Mouse (Mus musculus): ENCODE results near the gene Rbm15b. TPM values are rescaled to one million over a fixed set of nuclear protein-coding genes. Genes with fewer than 3 reads are reported as not detected.

The Rbm15b gene
- polyA plus RNA-seq, 1 experiment, result 8.9 TPM

- WGBS, result 87% methylated on average over 8 of the region's 8 CpGs
- Histone ChIP-seq H3K36me3 (ENCODE audit: control insufficient read depth, insufficient read depth, low read length) (no peaks in the 10 kb centered on the region), H3K27ac (ENCODE audit: insufficient read depth, low read length) (no peak overlapping the region), H3K4me3 (ENCODE audit: extremely low read depth, insufficient read depth, insufficient read length) (no peak overlapping the region), H3K27me3 (ENCODE audit: control insufficient read depth, insufficient read depth, low read length) (no peaks in the 10 kb centered on the region), H3K4me1 (ENCODE audit: control insufficient read depth, insufficient read depth, insufficient read length) (no peaks in the 10 kb centered on the region)
- no peak for DNase-seq (ENCODE audit: low read depth in 1 of 2, low spot score in 2 of 2)
- TF ChIP-seq POLR2A (IDR thresholded peaks at IDR 0.05; ENCODE audit: low read depth, low read length) (no peak), CTCF (IDR thresholded peaks at IDR 0.05; ENCODE audit: extremely low read depth, insufficient read depth, insufficient read length, insufficient replicate concordance) (no peak)
Measured at GRCm38 (mm10) chr9:106906597-106906996, 19.4 kb upstream of the Rbm15b start.

GRCm38 (mm10) chr9:106903791-106904134 is 16.5 kb upstream of the Rbm15b start:
- 0% methylated on average over 1 of the region's 1 CpGs for WGBS
- H3K4me1 ChIP-seq (ENCODE audit: control insufficient read depth, insufficient read depth, insufficient read length), result no peaks in the 10 kb centered on the region
- no peak overlapping the region for H3K27ac ChIP-seq (ENCODE audit: insufficient read depth, low read length)
- H3K36me3 ChIP-seq (ENCODE audit: control insufficient read depth, insufficient read depth, low read length), result no peaks in the 10 kb centered on the region
- peak; percentile 31 to 34 for DNase-seq (ENCODE audit: low read depth in 1 of 2, low spot score in 2 of 2)
- no peaks in the 10 kb centered on the region for H3K27me3 ChIP-seq (ENCODE audit: control insufficient read depth, insufficient read depth, low read length)
- TF ChIP-seq POLR2A (IDR thresholded peaks at IDR 0.05; ENCODE audit: low read depth, low read length), result no peak
- TF ChIP-seq CTCF (IDR thresholded peaks at IDR 0.05; ENCODE audit: extremely low read depth, insufficient read depth, insufficient read length, insufficient replicate concordance), result no peak
- no peak overlapping the region for H3K4me3 ChIP-seq (ENCODE audit: extremely low read depth, insufficient read depth, insufficient read length)

GRCm38 (mm10) chr9:106903099-106903790 is 16.0 kb upstream of the Rbm15b start:
- H3K27ac ChIP-seq (ENCODE audit: insufficient read depth, low read length), result no peak overlapping the region
- DNase-seq (ENCODE audit: low read depth in 1 of 2, low spot score in 2 of 2), result no peak
- no peaks in the 10 kb centered on the region for H3K36me3 ChIP-seq (ENCODE audit: control insufficient read depth, insufficient read depth, low read length)
- H3K27me3 ChIP-seq (ENCODE audit: control insufficient read depth, insufficient read depth, low read length), result no peaks in the 10 kb centered on the region
- WGBS, result 72% methylated on average over 4 of the region's 4 CpGs
- H3K4me1 ChIP-seq (ENCODE audit: control insufficient read depth, insufficient read depth, insufficient read length), result no peaks in the 10 kb centered on the region
- TF ChIP-seq CTCF (IDR thresholded peaks at IDR 0.05; ENCODE audit: extremely low read depth, insufficient read depth, insufficient read length, insufficient replicate concordance), result no peak
- TF ChIP-seq POLR2A (IDR thresholded peaks at IDR 0.05; ENCODE audit: low read depth, low read length), result no peak
- no peak overlapping the region for H3K4me3 ChIP-seq (ENCODE audit: extremely low read depth, insufficient read depth, insufficient read length)

- no peak for DNase-seq (ENCODE audit: low read depth in 1 of 2, low spot score in 2 of 2)
- no peak overlapping the region for H3K4me3 ChIP-seq (ENCODE audit: extremely low read depth, insufficient read depth, insufficient read length)
- WGBS, result 92% methylated on average over 7 of the region's 7 CpGs
Measured at GRCm38 (mm10) chr9:106901596-106901995, 14.4 kb upstream of the Rbm15b start.

GRCm38 (mm10) chr9:106898901-106899300 is 11.7 kb upstream of the Rbm15b start:
- H3K4me3 ChIP-seq (ENCODE audit: extremely low read depth, insufficient read depth, insufficient read length), result no peak overlapping the region
- no peaks in the 10 kb centered on the region for H3K36me3 ChIP-seq (ENCODE audit: control insufficient read depth, insufficient read depth, low read length)
- no peak for TF ChIP-seq CTCF (IDR thresholded peaks at IDR 0.05; ENCODE audit: extremely low read depth, insufficient read depth, insufficient read length, insufficient replicate concordance)
- no peak for TF ChIP-seq POLR2A (IDR thresholded peaks at IDR 0.05; ENCODE audit: low read depth, low read length)
- no peak for DNase-seq (ENCODE audit: low read depth in 1 of 2, low spot score in 2 of 2)
- H3K27me3 ChIP-seq (ENCODE audit: control insufficient read depth, insufficient read depth, low read length), result no peaks in the 10 kb centered on the region
- no peaks in the 10 kb centered on the region for H3K4me1 ChIP-seq (ENCODE audit: control insufficient read depth, insufficient read depth, insufficient read length)
- 91% methylated on average over 1 of the region's 1 CpGs for WGBS
- H3K27ac ChIP-seq (ENCODE audit: insufficient read depth, low read length), result no peak overlapping the region

More at GRCm38 (mm10) chr9:106901596-106901995, 14.4 kb upstream of the Rbm15b start:
- TF ChIP-seq CTCF (IDR thresholded peaks at IDR 0.05; ENCODE audit: extremely low read depth, insufficient read depth, insufficient read length, insufficient replicate concordance) (no peak), POLR2A (IDR thresholded peaks at IDR 0.05; ENCODE audit: low read depth, low read length) (no peak)
- H3K4me1 ChIP-seq (ENCODE audit: control insufficient read depth, insufficient read depth, insufficient read length), result no peaks in the 10 kb centered on the region
- H3K27me3 ChIP-seq (ENCODE audit: control insufficient read depth, insufficient read depth, low read length), result no peaks in the 10 kb centered on the region
- no peak overlapping the region for H3K27ac ChIP-seq (ENCODE audit: insufficient read depth, low read length)
- H3K36me3 ChIP-seq (ENCODE audit: control insufficient read depth, insufficient read depth, low read length), result no peaks in the 10 kb centered on the region

GRCm38 (mm10) chr9:106893327-106893726 is 6.1 kb upstream of the Rbm15b start:
- Histone ChIP-seq H3K4me1 (ENCODE audit: control insufficient read depth, insufficient read depth, insufficient read length) (peaks cover 2% of the 10 kb centered on the region; the same call in 1 of the 2 replicates), H3K4me3 (ENCODE audit: extremely low read depth, insufficient read depth, insufficient read length) (no peak overlapping the region), H3K27me3 (ENCODE audit: control insufficient read depth, insufficient read depth, low read length) (no peaks in the 10 kb centered on the region), H3K36me3 (ENCODE audit: control insufficient read depth, insufficient read depth, low read length) (peaks cover 18% of the 10 kb centered on the region), H3K27ac (ENCODE audit: insufficient read depth, low read length) (no peak overlapping the region)
- DNase-seq (ENCODE audit: low read depth in 1 of 2, low spot score in 2 of 2), result no peak
- 82% methylated on average over 3 of the region's 3 CpGs for whole genome bisulfite sequencing
- TF ChIP-seq CTCF (IDR thresholded peaks at IDR 0.05; ENCODE audit: extremely low read depth, insufficient read depth, insufficient read length, insufficient replicate concordance), result no peak
- TF ChIP-seq POLR2A (IDR thresholded peaks at IDR 0.05; ENCODE audit: low read depth, low read length), result no peak

- peak overlapping the region; percentile 81 for H3K4me3 ChIP-seq (ENCODE audit: extremely low read depth, insufficient read depth, insufficient read length)
- WGBS, result under 1% methylated on average over 9 of the region's 9 CpGs
- H3K27me3 ChIP-seq (ENCODE audit: control insufficient read depth, insufficient read depth, low read length), result no peaks in the 10 kb centered on the region
- peaks cover 18% of the 10 kb centered on the region for H3K36me3 ChIP-seq (ENCODE audit: control insufficient read depth, insufficient read depth, low read length)
- no peak for DNase-seq (ENCODE audit: low read depth in 1 of 2, low spot score in 2 of 2)
- peak overlapping the region; percentile 93 for H3K27ac ChIP-seq (ENCODE audit: insufficient read depth, low read length)
- TF ChIP-seq POLR2A (IDR thresholded peaks at IDR 0.05; ENCODE audit: low read depth, low read length), result no peak
- TF ChIP-seq CTCF (IDR thresholded peaks at IDR 0.05; ENCODE audit: extremely low read depth, insufficient read depth, insufficient read length, insufficient replicate concordance), result no peak
- peaks cover 4% of the 10 kb centered on the region; the same call in 1 of the 2 replicates for H3K4me1 ChIP-seq (ENCODE audit: control insufficient read depth, insufficient read depth, insufficient read length)
Measured at GRCm38 (mm10) chr9:106892552-106892875, 5.3 kb upstream of the Rbm15b start.
